Comparison of ENCODE assay signal across 19 mouse cellular contexts in the genomic region with DNA sequence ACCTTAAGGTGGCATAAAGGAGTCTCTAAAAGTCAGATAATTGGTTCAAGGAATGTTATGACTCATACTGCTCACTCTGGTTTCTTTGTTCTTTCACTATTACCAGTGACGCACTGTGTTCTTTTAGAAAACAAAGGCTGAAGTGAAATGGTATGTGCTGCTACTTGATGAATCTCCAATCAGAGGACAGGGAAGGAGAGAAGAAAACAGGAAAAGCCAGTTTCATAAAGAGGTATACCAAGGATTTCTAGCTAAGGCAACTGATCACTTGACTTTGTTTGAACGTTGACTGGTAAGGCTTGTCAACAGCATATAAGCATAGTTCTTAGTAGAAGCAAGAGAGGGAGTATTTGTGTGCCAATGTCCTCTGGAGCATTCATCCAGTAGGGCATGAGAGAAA. TPM values are rescaled to one million over a fixed set of nuclear protein-coding genes. Genes with fewer than 3 reads are reported as not detected.
"Had no signal": no experiment of that assay in that cellular context is flagged by ENCODE, and none has a peak within 500 bp of the region (broad histone marks: within the 10 kb centered on the region; RNA-seq: fewer than 3 reads in every experiment).

No protein-coding gene starts in this region.

- DNase-seq: kidney, adult 11 months; kidney, adult 9 months; kidney, postnatal 36 days; layer of hippocampus, adult 9-11 months; layer of hippocampus, postnatal 36 days; lung, postnatal 10 days; retina, postnatal 1 day; right cerebral cortex, postnatal 4 days; spleen, adult 18-20 months; thymus, adult 18-20 months; thymus, postnatal 14 days had no signal

- H3K27me3 ChIP-seq: limb, embryonic 15.5 days; liver, embryonic 12.5 days; midbrain, embryonic 15.5 days; neural tube, embryonic 13.5 days; stomach, embryonic 15.5 days had no signal

- ATAC-seq: liver, embryonic 12.5 days; midbrain, embryonic 15.5 days had no signal

- H3K9ac ChIP-seq: limb, embryonic 15.5 days; liver, embryonic 12.5 days; midbrain, embryonic 15.5 days; neural tube, embryonic 13.5 days; stomach, embryonic 15.5 days had no signal

- H3K27ac ChIP-seq: kidney, postnatal 0 days; limb, embryonic 15.5 days; liver, embryonic 12.5 days; midbrain, embryonic 10.5 days; midbrain, embryonic 15.5 days; neural tube, embryonic 13.5 days; stomach, embryonic 15.5 days had no signal

- H3K4me3 ChIP-seq: limb, embryonic 15.5 days; liver, embryonic 12.5 days; midbrain, embryonic 10.5 days; midbrain, embryonic 15.5 days; neural tube, embryonic 13.5 days; stomach, embryonic 15.5 days had no signal

- H3K4me1 ChIP-seq: limb, embryonic 15.5 days; liver, embryonic 12.5 days; midbrain, embryonic 10.5 days; midbrain, embryonic 15.5 days; neural tube, embryonic 13.5 days; stomach, embryonic 15.5 days had no signal

- H3K4me2 ChIP-seq: limb, embryonic 15.5 days; liver, embryonic 12.5 days; midbrain, embryonic 15.5 days; neural tube, embryonic 13.5 days; stomach, embryonic 15.5 days had no signal

- H3K36me3 ChIP-seq: limb, embryonic 15.5 days; liver, embryonic 12.5 days; midbrain, embryonic 10.5 days; midbrain, embryonic 15.5 days; neural tube, embryonic 13.5 days; stomach, embryonic 15.5 days had no signal

- H3K9me3 ChIP-seq: limb, embryonic 15.5 days; liver, embryonic 12.5 days; midbrain, embryonic 10.5 days; midbrain, embryonic 15.5 days; neural tube, embryonic 13.5 days; stomach, embryonic 15.5 days had no signal

RNA-seq across cellular contexts. Expression of a gene that starts 57.6 kb away (rescaled TPM):
- total RNA-seq: monocyte, adult 5-6 weeks had no signal
